Mouse (Mus musculus): ENCODE measurements around the gene Pole2.

DNA sequence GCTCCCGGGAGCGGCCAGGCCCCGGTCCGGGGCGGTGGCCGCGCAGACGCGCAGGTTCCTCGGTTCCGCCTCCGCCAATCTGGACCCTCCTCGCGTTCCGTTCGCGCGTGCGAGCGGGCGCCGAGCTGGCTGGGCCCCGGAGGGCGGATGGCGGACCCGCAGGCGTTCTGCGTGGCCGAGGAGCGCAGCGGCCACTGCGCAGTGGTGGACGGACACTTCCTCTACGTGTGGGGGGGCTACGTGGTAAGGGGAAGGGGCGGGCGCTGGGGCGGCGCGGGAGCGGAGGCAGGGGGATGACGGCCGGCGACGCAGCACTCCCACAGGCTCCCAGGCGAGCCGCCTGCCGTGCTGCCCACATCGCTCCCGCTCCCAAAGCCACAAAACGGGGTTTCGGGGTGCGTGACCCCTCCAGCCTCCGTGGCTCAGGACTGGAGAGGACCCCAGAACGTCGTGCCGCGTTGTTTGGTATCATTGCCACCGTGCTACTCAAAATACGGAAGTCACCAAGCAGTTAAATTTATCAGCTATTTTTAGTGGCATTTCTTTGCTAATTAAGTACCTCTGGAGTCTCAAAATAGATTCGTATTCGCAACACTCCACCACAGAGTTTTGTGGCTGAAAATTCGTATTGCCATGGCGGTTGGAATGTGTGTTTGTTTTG, 13.9 kb upstream of the Pole2 start:
- no peak for TF ChIP-seq CTCF (IDR thresholded peaks at IDR 0.05; ENCODE audit: control insufficient read depth, insufficient read depth, insufficient replicate concordance, low read depth, low read length)
- peak; percentile 79; the same call in 1 of the 2 replicates for TF ChIP-seq POLR2A (IDR thresholded peaks at IDR 0.05; ENCODE audit: control insufficient read depth, low read depth, low read length)

All from testis, adult 2 months (tissue).